ENCODE assay signal across 18 mouse cellular contexts in genomic region chr12:79780745-79781144, GRCm38 (mm10).
DNase-seq lines count a peak whose midpoint lies in the region; ATAC-seq and TF ChIP-seq lines count a peak whose summit lies in the region.
"Had no signal": no experiment of that assay in that cellular context is flagged by ENCODE, and none has a peak within 500 bp of the region (broad histone marks: within the 10 kb centered on the region; RNA-seq: fewer than 3 reads in every experiment).

No protein-coding gene starts in this region.

- no peak overlapping the region for H3K9ac ChIP-seq in kidney, embryonic 16.5 days (replicated peaks; ENCODE audit: low read length)
- H3K9ac ChIP-seq in embryonic facial prominence, embryonic 12.5 days: no peak overlapping the region
- H3K9ac ChIP-seq in kidney, postnatal 0 days (ENCODE audit: low read depth, low read length): no peak overlapping the region
- H3K9ac ChIP-seq: hindbrain, embryonic 14.5 days; limb, embryonic 13.5 days; midbrain, embryonic 12.5 days had no signal

- DNase-seq in heart, adult 9 months (ENCODE audit: low spot score in 2 of 2): peak; percentile 20 to 34
- no peak for DNase-seq in heart, postnatal 4 days
- no peak for DNase-seq in kidney, adult 18-20 months
- DNase-seq in kidney, postnatal 0 days (ENCODE audit: low spot score): peak; percentile 85
- DNase-seq in left cerebral cortex, adult 11 months (ENCODE audit: low spot score): no peak
- DNase-seq in thymus, postnatal 4 days: no peak
- DNase-seq: adrenal gland, postnatal 10 days; cerebellum, postnatal 14 days; gastrocnemius, postnatal 14 days; lung, postnatal 14 days; retina, postnatal 1 day; thymus, adult 18-20 months had no signal

- no peaks in the 10 kb centered on the region for H3K27me3 ChIP-seq in kidney, embryonic 16.5 days (ENCODE audit: insufficient read depth, low read length)
- no peaks in the 10 kb centered on the region for H3K27me3 ChIP-seq in embryonic facial prominence, embryonic 12.5 days
- H3K27me3 ChIP-seq in kidney, postnatal 0 days (ENCODE audit: insufficient read depth, low read length): no peaks in the 10 kb centered on the region
- H3K27me3 ChIP-seq: limb, embryonic 13.5 days; midbrain, embryonic 12.5 days had no signal

- 56% methylated on average over 2 of the region's 2 CpGs for WGBS in kidney, embryonic 16.5 days
- WGBS in embryonic facial prominence, embryonic 12.5 days: 53% methylated on average over 2 of the region's 2 CpGs
- 69% methylated on average over 2 of the region's 2 CpGs for WGBS in kidney, postnatal 0 days

- peaks cover 3% of the 10 kb centered on the region; the same call in 1 of the 2 replicates for H3K9me3 ChIP-seq in kidney, embryonic 16.5 days (ENCODE audit: low read length)
- peaks cover 5% of the 10 kb centered on the region; the same call in 1 of the 2 replicates for H3K9me3 ChIP-seq in embryonic facial prominence, embryonic 12.5 days
- no peaks in the 10 kb centered on the region; the same call in 1 of the 2 replicates for H3K9me3 ChIP-seq in kidney, postnatal 0 days (replicated peaks; ENCODE audit: low read length)
- H3K9me3 ChIP-seq: midbrain, embryonic 12.5 days had no signal

- TF ChIP-seq CTCF in kidney, postnatal 0 days (IDR thresholded peaks at IDR 0.05; ENCODE audit: low read depth): no peak

- no peak overlapping the region for H3K4me3 ChIP-seq in kidney, embryonic 16.5 days (ENCODE audit: low read length)
- no peak overlapping the region for H3K4me3 ChIP-seq in embryonic facial prominence, embryonic 12.5 days
- H3K4me3 ChIP-seq in kidney, postnatal 0 days (replicated peaks; ENCODE audit: low read depth, low read length): no peak overlapping the region
- H3K4me3 ChIP-seq: limb, embryonic 13.5 days; midbrain, embryonic 12.5 days had no signal

- peak; percentile 46; the same call in 1 of the 2 replicates for ATAC-seq in kidney, embryonic 16.5 days (ENCODE audit: low FRiP score, low TSS enrichment)
- no peak for ATAC-seq in embryonic facial prominence, embryonic 12.5 days (ENCODE audit: insufficient number of reproducible peaks, insufficient read depth, low FRiP score, low TSS enrichment)
- ATAC-seq in kidney, postnatal 0 days (replicated peaks; ENCODE audit: low FRiP score, low read depth): no peak
- ATAC-seq: forebrain, embryonic 14.5 days had no signal

- peaks cover 13% of the 10 kb centered on the region; the same call in 1 of the 2 replicates for H3K4me1 ChIP-seq in kidney, embryonic 16.5 days (ENCODE audit: insufficient read depth, low read length)
- H3K4me1 ChIP-seq in embryonic facial prominence, embryonic 12.5 days: peaks cover 5% of the 10 kb centered on the region; the same call in 1 of the 2 replicates
- H3K4me1 ChIP-seq in kidney, postnatal 0 days (replicated peaks; ENCODE audit: insufficient read depth, low read length): no peaks in the 10 kb centered on the region; the same call in 1 of the 2 replicates
- H3K4me1 ChIP-seq: midbrain, embryonic 12.5 days had no signal

- no peak overlapping the region for H3K4me2 ChIP-seq in kidney, embryonic 16.5 days (replicated peaks; ENCODE audit: low read depth, low read length)
- H3K4me2 ChIP-seq in embryonic facial prominence, embryonic 12.5 days (replicated peaks): no peak overlapping the region
- H3K4me2 ChIP-seq in kidney, postnatal 0 days (ENCODE audit: low read length): no peak overlapping the region
- H3K4me2 ChIP-seq: hindbrain, embryonic 14.5 days; limb, embryonic 13.5 days; midbrain, embryonic 12.5 days had no signal

- H3K27ac ChIP-seq in kidney, embryonic 16.5 days (ENCODE audit: low read length): peak overlapping the region; percentile 76
- peak overlapping the region; percentile 46; the same call in 1 of the 2 replicates for H3K27ac ChIP-seq in embryonic facial prominence, embryonic 12.5 days
- peak overlapping the region; percentile 55 for H3K27ac ChIP-seq in kidney, postnatal 0 days
- H3K27ac ChIP-seq: hindbrain, embryonic 14.5 days; limb, embryonic 13.5 days; midbrain, embryonic 12.5 days had no signal

- 0 out of 2 replicates have a peak, but pooled peaks cover 3% of the 10 kb centered on the region for H3K36me3 ChIP-seq in kidney, embryonic 16.5 days (ENCODE audit: insufficient read depth, low read length)
- H3K36me3 ChIP-seq in embryonic facial prominence, embryonic 12.5 days: no peaks in the 10 kb centered on the region
- no peaks in the 10 kb centered on the region for H3K36me3 ChIP-seq in kidney, postnatal 0 days (ENCODE audit: insufficient read depth, low read length)
- H3K36me3 ChIP-seq: limb, embryonic 13.5 days had no signal

Comparison
In these comparisons a context has a peak if more than half of its experiments do, and no peak if none do; other contexts are left out.
1. DNase-seq: peak in heart, adult 9 months (2 of 2) and kidney, postnatal 0 days (single experiment); none in heart, postnatal 4 days (single experiment), kidney, adult 18-20 months (single experiment), left cerebral cortex, adult 11 months (single experiment) and thymus, postnatal 4 days (single experiment).
2. Peak in every context shown above with its lines, with median percentiles within 50 percentile points of each other: H3K27ac ChIP-seq.